In the genomic region with DNA sequence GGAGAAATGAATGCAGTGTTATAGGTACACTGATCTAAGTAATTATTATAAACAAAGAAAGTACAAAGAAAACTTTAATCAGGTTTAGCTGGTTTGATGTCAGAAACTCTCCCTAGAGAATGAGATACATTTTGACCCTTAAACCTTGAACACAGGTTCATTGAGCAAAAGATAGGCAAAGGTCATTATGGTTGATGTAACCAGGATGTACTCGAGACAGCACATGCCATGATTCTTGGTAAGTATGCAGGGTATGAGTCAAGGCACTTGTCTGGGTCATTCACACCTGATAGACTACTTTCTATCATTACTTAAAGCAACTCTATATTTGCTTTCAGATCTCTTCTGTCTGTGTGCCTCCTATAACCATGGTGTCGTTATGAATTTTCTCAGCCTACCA, we compare ENCODE assay signal across 28 mouse cellular contexts.
"Had no signal": no experiment of that assay in that cellular context is flagged by ENCODE, and none has a peak within 500 bp of the region (broad histone marks: within the 10 kb centered on the region; RNA-seq: fewer than 3 reads in every experiment).

No protein-coding gene starts in this region.

- H3K9ac ChIP-seq: embryonic facial prominence, embryonic 12.5 days; embryonic facial prominence, embryonic 13.5 days; embryonic facial prominence, embryonic 15.5 days; forebrain, embryonic 12.5 days; forebrain, embryonic 13.5 days; forebrain, embryonic 15.5 days; forebrain, postnatal 0 days had no signal

- H3K27me3 ChIP-seq: embryonic facial prominence, embryonic 12.5 days; embryonic facial prominence, embryonic 13.5 days; embryonic facial prominence, embryonic 15.5 days; forebrain, embryonic 12.5 days; forebrain, embryonic 13.5 days; forebrain, embryonic 15.5 days had no signal

- H3K4me1 ChIP-seq: embryonic facial prominence, embryonic 10.5 days; embryonic facial prominence, embryonic 12.5 days; embryonic facial prominence, embryonic 13.5 days; embryonic facial prominence, embryonic 15.5 days; forebrain, embryonic 10.5 days; forebrain, embryonic 12.5 days; forebrain, embryonic 13.5 days; forebrain, embryonic 15.5 days had no signal

- H3K36me3 ChIP-seq: embryonic facial prominence, embryonic 10.5 days; embryonic facial prominence, embryonic 12.5 days; embryonic facial prominence, embryonic 13.5 days; embryonic facial prominence, embryonic 15.5 days; forebrain, embryonic 10.5 days; forebrain, embryonic 12.5 days; forebrain, embryonic 15.5 days had no signal

- H3K4me3 ChIP-seq: embryonic facial prominence, embryonic 10.5 days; embryonic facial prominence, embryonic 12.5 days; embryonic facial prominence, embryonic 13.5 days; embryonic facial prominence, embryonic 15.5 days; erythroblast, embryonic 14.5 days; forebrain, embryonic 10.5 days; forebrain, embryonic 12.5 days; forebrain, embryonic 13.5 days; forebrain, embryonic 15.5 days; gastrocnemius, adult 2 months had no signal

- H3K9me3 ChIP-seq: embryonic facial prominence, embryonic 10.5 days; embryonic facial prominence, embryonic 12.5 days; embryonic facial prominence, embryonic 13.5 days; embryonic facial prominence, embryonic 15.5 days; forebrain, embryonic 10.5 days; forebrain, embryonic 12.5 days; forebrain, embryonic 13.5 days; forebrain, embryonic 15.5 days had no signal

- DNase-seq: cerebellum, adult 18-20 months; cerebellum, adult 2 months; cerebellum, adult 8-10 months; cerebellum, adult 9-10 months; cerebellum, adult 9-11 months; cerebellum, postnatal 10 days; cerebellum, postnatal 14 days; cerebellum, postnatal 25 days; cerebellum, postnatal 36 days; embryo, embryonic 11 days; forebrain, postnatal 0 days; gastrocnemius, adult 2 months; gastrocnemius, postnatal 10 days; gastrocnemius, postnatal 14 days; gastrocnemius, postnatal 25 days; gastrocnemius, postnatal 36 days; heart, adult 11 months had no signal

- H3K27ac ChIP-seq: embryonic facial prominence, embryonic 10.5 days; embryonic facial prominence, embryonic 12.5 days; embryonic facial prominence, embryonic 13.5 days; embryonic facial prominence, embryonic 15.5 days; forebrain, embryonic 10.5 days; forebrain, embryonic 12.5 days; forebrain, embryonic 13.5 days; forebrain, embryonic 15.5 days; gastrocnemius, adult 2 months had no signal

- ATAC-seq: forebrain, embryonic 13.5 days; forebrain, embryonic 14.5 days; forebrain, embryonic 15.5 days; forebrain, embryonic 16.5 days; forebrain, postnatal 0 days had no signal

- H3K4me2 ChIP-seq: embryonic facial prominence, embryonic 12.5 days; embryonic facial prominence, embryonic 13.5 days; embryonic facial prominence, embryonic 15.5 days; forebrain, embryonic 12.5 days; forebrain, embryonic 13.5 days; forebrain, embryonic 15.5 days had no signal
